Mouse (Mus musculus) right cerebral cortex, postnatal 4 days (tissue): Measurements from ENCODE around the gene Olfr1487.
"Not testable (repeated sequence)": the region's sequence is repeated elsewhere in the genome, so short reads cannot be mapped to it uniquely, and the experiment has no call there.

Experiments used
- DNase-seq: peaks from one replicate; pipeline ENCODE4 v3.0.0-alpha.2; 2022

The Olfr1487 gene

GRCm38 (mm10) chr19:13617075-13617474, at the start of gene Olfr1487:
Gene Olfr1487 (plus strand): TSS chr19:13617375.
- not testable (repeated sequence) for DNase-seq

GRCm38 (mm10) chr19:13583211-13583610, 34.0 kb upstream of the Olfr1487 start, which contains the start of gene Olfr1484:
Gene Olfr1484 (plus strand): TSS chr19:13583511.
- no peak for DNase-seq

DNA sequence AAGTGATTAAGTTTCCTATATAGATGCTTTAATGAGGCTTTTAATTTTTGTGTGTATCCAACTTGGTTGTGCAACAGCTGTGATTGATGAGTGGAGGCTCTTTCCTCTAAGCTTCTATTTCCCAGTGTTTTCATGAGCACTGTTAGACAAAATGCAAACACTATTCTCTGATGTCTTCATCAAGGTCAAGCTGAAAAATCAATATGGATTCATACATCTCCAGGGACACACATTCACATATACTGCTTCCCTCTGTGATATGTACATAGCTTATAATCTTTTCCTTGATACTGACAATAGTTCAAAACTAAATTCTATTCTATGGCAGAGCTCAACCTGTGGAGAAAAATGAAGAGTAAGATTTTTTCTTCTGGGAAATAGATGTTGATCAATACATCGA, 14.1 kb downstream of the Olfr1487 start, which contains the start of gene Olfr1489:
Olfr1489 (plus strand) TSS at position 301 of the 400 bp plus-strand sequence.
- DNase-seq = no peak

DNA sequence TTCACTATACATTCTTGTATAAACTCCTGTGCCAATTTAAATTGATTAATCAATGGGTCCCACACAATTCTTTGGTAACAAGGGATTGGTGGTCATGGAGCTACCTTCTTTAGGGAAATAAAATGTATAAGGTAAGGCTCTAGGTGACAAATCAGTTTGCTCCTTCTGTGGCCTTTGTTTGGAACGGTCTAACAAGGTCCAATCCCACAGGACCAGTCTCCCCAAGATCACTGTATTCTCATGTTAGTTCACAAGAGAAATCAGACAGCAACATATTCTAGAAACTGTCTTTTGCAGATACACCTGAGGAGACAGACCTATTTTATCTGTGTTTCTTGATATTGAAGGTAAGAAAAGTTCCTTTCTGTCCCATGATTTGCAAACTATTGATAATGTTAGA, 33.6 kb downstream of the Olfr1487 start, which contains the start of gene Olfr1490:
Olfr1490 (plus strand) TSS at position 301 of the 400 bp plus-strand sequence.
- DNase-seq = no peak
